Mouse (Mus musculus) forebrain, embryonic 15.5 days (tissue): ENCODE results near the gene Rnf133. TPM values are rescaled to one million over a fixed set of nuclear protein-coding genes. Genes with fewer than 3 reads are reported as not detected.

Experiments
- ATAC-seq: fragments of 200-750 bp; cut with Nextera tagmentation; replicated peaks from 2 replicates; pipeline ENCODE4 v1.8.0; 2017; ENCODE audit warnings: mild to moderate bottlenecking, moderate TSS enrichment, moderate library complexity
- H3K27ac ChIP-seq: fragments of 300-500 bp; sonication (generic); replicated peaks from 2 replicates; pipeline ENCODE4 v1.5.1; 2015; ENCODE audit warnings: mild to moderate bottlenecking, inconsistent platforms
- H3K27me3 ChIP-seq: fragments of 300-500 bp; sonication (generic); 2 replicates; pipeline ENCODE4 v1.6.1; 2015; ENCODE audit warnings: inconsistent platforms
- H3K36me3 ChIP-seq: fragments of 300-500 bp; sonication (generic); 2 replicates; pipeline ENCODE4 v1.6.1; 2015; ENCODE audit warnings: mild to moderate bottlenecking, inconsistent platforms
- H3K4me1 ChIP-seq: fragments of 300-500 bp; sonication (generic); 2 replicates; pipeline ENCODE4 v1.6.1; 2015; ENCODE audit warnings: inconsistent platforms
- H3K4me2 ChIP-seq: fragments of 300-500 bp; sonication (generic); replicated peaks from 2 replicates; pipeline ENCODE4 v1.6.1; 2015; ENCODE audit warnings: mild to moderate bottlenecking, inconsistent platforms
- H3K4me3 ChIP-seq: fragments of 300-500 bp; sonication (generic); 2 replicates; pipeline ENCODE4 v1.5.1; 2015; ENCODE audit warnings: mild to moderate bottlenecking, inconsistent platforms
- H3K9ac ChIP-seq: fragments of 300-500 bp; sonication (generic); replicated peaks from 2 replicates; pipeline ENCODE4 v1.6.1; 2015; ENCODE audit warnings: mild to moderate bottlenecking, inconsistent platforms
- H3K9me3 ChIP-seq: fragments of 300-500 bp; sonication (generic); 2 replicates; pipeline ENCODE4 v1.6.1; 2016; ENCODE audit warnings: inconsistent platforms
- WGBS: fragments of 180-500 bp; shearing (Covaris S2); methylation state at CpG from one replicate; pipeline ENCODE4 v1.1.7; 2015; ENCODE audit warnings: mixed read lengths; 5-methylcytosine and 5-hydroxymethylcytosine counted together
- polyA plus RNA-seq: library from polyadenylated mRNA; unstranded; fragments of >200 nt; fragmentation: Nextera tagmentation; extraction: Ambion mirVana; gene quantifications from 2 replicates; pipeline ENCODE4 v1.2.1, GENCODE M21; 2015

Gene Rnf133
- not detected in 2 replicates for polyA plus RNA-seq

GRCm38 (mm10) chr6:23650205-23650604 lies at the start of gene Rnf133:
Gene Rnf133, minus strand, starts transcription at chr6:23650305.
- ATAC-seq: no peak
- Histone ChIP-seq H3K36me3 (no peaks in the 10 kb centered on the region), H3K4me1 (no peaks in the 10 kb centered on the region), H3K9me3 (no peaks in the 10 kb centered on the region), H3K27ac (no peak within 1 kb of the TSS), H3K4me2 (no peak within 1 kb of the TSS), H3K9ac (no peak within 1 kb of the TSS), H3K4me3 (no peak within 1 kb of the TSS), H3K27me3 (no peaks in the 10 kb centered on the region)
- WGBS: 96% methylated on average over 2 of the region's 2 CpGs

GRCm38 (mm10) chr6:23678172-23678571 lies 28.1 kb upstream of the Rnf133 start:
- no peaks in the 10 kb centered on the region for H3K9me3 ChIP-seq
- WGBS: 85% methylated on average over 1 of the region's 1 CpGs
- no peak for ATAC-seq
- H3K27ac ChIP-seq: no peak overlapping the region
- no peaks in the 10 kb centered on the region for H3K4me1 ChIP-seq
- H3K4me3 ChIP-seq: no peak overlapping the region
- no peak overlapping the region for H3K4me2 ChIP-seq
- no peaks in the 10 kb centered on the region for H3K27me3 ChIP-seq
- H3K9ac ChIP-seq: no peak overlapping the region
- H3K36me3 ChIP-seq: no peaks in the 10 kb centered on the region

- ATAC-seq: no peak
- H3K4me2 ChIP-seq: no peak within 1 kb of the TSS
- H3K27me3 ChIP-seq: no peaks in the 10 kb centered on the region
- 88% methylated on average over 2 of the region's 2 CpGs for WGBS
- no peaks in the 10 kb centered on the region for H3K4me1 ChIP-seq
- no peak within 1 kb of the TSS for H3K27ac ChIP-seq
- no peaks in the 10 kb centered on the region for H3K9me3 ChIP-seq
- H3K36me3 ChIP-seq: no peaks in the 10 kb centered on the region
- H3K4me3 ChIP-seq: no peak within 1 kb of the TSS
- no peak within 1 kb of the TSS for H3K9ac ChIP-seq
These were observed 4.9 kb upstream of the Rnf133 start, which contains the start of gene Rnf148 for GRCm38 (mm10) chr6:23655036-23655435. Gene Rnf148, minus strand, starts transcription at chr6:23655136.

GRCm38 (mm10) chr6:23648732-23649131 lies 1.4 kb downstream of the Rnf133 start:
- H3K9me3 ChIP-seq: no peaks in the 10 kb centered on the region
- WGBS: 89% methylated on average over 8 of the region's 8 CpGs
- no peak overlapping the region for H3K9ac ChIP-seq
- ATAC-seq: no peak
- no peak overlapping the region for H3K4me2 ChIP-seq
- H3K27me3 ChIP-seq: no peaks in the 10 kb centered on the region
- no peaks in the 10 kb centered on the region for H3K4me1 ChIP-seq
- no peak overlapping the region for H3K27ac ChIP-seq
- H3K36me3 ChIP-seq: no peaks in the 10 kb centered on the region
- H3K4me3 ChIP-seq: no peak overlapping the region

- H3K9me3 ChIP-seq: no peaks in the 10 kb centered on the region
- 47% methylated on average over 7 of the region's 7 CpGs for WGBS
- H3K36me3 ChIP-seq: no peaks in the 10 kb centered on the region
- ATAC-seq: no peak
- H3K9ac ChIP-seq: no peak overlapping the region
- H3K27me3 ChIP-seq: no peaks in the 10 kb centered on the region
- no peak overlapping the region for H3K27ac ChIP-seq
- H3K4me3 ChIP-seq: no peak overlapping the region
- no peak overlapping the region for H3K4me2 ChIP-seq
- H3K4me1 ChIP-seq: no peaks in the 10 kb centered on the region
These were observed 2.4 kb downstream of the Rnf133 start for GRCm38 (mm10) chr6:23647627-23648247.

GRCm38 (mm10) chr6:23637081-23637480 lies 13.0 kb downstream of the Rnf133 start:
- Histone ChIP-seq H3K27ac (no peak overlapping the region), H3K27me3 (no peaks in the 10 kb centered on the region), H3K36me3 (no peaks in the 10 kb centered on the region), H3K4me2 (no peak overlapping the region), H3K4me1 (no peaks in the 10 kb centered on the region), H3K9me3 (no peaks in the 10 kb centered on the region), H3K9ac (no peak overlapping the region), H3K4me3 (no peak overlapping the region)
- WGBS: 60% methylated on average over 3 of the region's 3 CpGs
- no peak; the same call in 1 of the 2 replicates for ATAC-seq

- Histone ChIP-seq H3K27ac (no peak overlapping the region), H3K4me2 (no peak overlapping the region), H3K36me3 (no peaks in the 10 kb centered on the region), H3K27me3 (no peaks in the 10 kb centered on the region), H3K4me3 (no peak overlapping the region), H3K4me1 (no peaks in the 10 kb centered on the region), H3K9me3 (no peaks in the 10 kb centered on the region), H3K9ac (no peak overlapping the region)
- no peak for ATAC-seq
- 95% methylated on average over 3 of the region's 3 CpGs for WGBS
These were observed 14.9 kb downstream of the Rnf133 start for GRCm38 (mm10) chr6:23635208-23635607.

- no peak for ATAC-seq
- H3K4me1 ChIP-seq: no peaks in the 10 kb centered on the region
- no peak overlapping the region for H3K27ac ChIP-seq
- H3K27me3 ChIP-seq: no peaks in the 10 kb centered on the region
- WGBS: 86% methylated on average over 9 of the region's 9 CpGs
- H3K4me3 ChIP-seq: no peak overlapping the region
- H3K9me3 ChIP-seq: no peaks in the 10 kb centered on the region
- no peak overlapping the region for H3K9ac ChIP-seq
- no peak overlapping the region for H3K4me2 ChIP-seq
- no peaks in the 10 kb centered on the region for H3K36me3 ChIP-seq
These were observed 16.1 kb downstream of the Rnf133 start for GRCm38 (mm10) chr6:23634016-23634415.

GRCm38 (mm10) chr6:23630465-23630864 lies 19.6 kb downstream of the Rnf133 start:
- Histone ChIP-seq H3K4me2 (no peak overlapping the region), H3K27me3 (no peaks in the 10 kb centered on the region), H3K4me3 (no peak overlapping the region), H3K4me1 (no peaks in the 10 kb centered on the region), H3K36me3 (no peaks in the 10 kb centered on the region), H3K9ac (no peak overlapping the region), H3K27ac (no peak overlapping the region), H3K9me3 (no peaks in the 10 kb centered on the region)
- no peak for ATAC-seq
- WGBS: 14% methylated on average over 4 of the region's 4 CpGs

Other genes with a start within 250 kb of the Rnf133 start
- gene Rnf148, start 4.8 kb upstream of the Rnf133 start, polyA plus RNA-seq: not detected in 2 replicates
- gene Cadps2, start 189.1 kb upstream of the Rnf133 start, polyA plus RNA-seq: 4.9 and 6.1 TPM in 2 replicates